In genomic region chr16:4651081-4651480, GRCm38 (mm10) we compare ENCODE assay signal across 15 mouse cellular contexts. TPM values are rescaled to one million over a fixed set of nuclear protein-coding genes. Genes with fewer than 3 reads are reported as not detected.
A peak's percentile ranks its signal among the peaks of the same experiment; 100 is the strongest.
DNase-seq lines count a peak whose midpoint lies in the region; ATAC-seq and TF ChIP-seq lines count a peak whose summit lies in the region.
"Had no signal": no experiment of that assay in that cellular context is flagged by ENCODE, and none has a peak within 500 bp of the region (broad histone marks: within the 10 kb centered on the region; RNA-seq: fewer than 3 reads in every experiment).

No protein-coding gene starts in this region.

- DNase-seq in heart, postnatal 36 days = no peak
- no peak for DNase-seq in lung, postnatal 36 days
- DNase-seq in limb, embryonic 14.5 days (ENCODE audit: low spot score) = no peak
- DNase-seq in frontal cortex, postnatal 10 days (ENCODE audit: low spot score in 2 of 2) = no peak
- DNase-seq: adrenal gland, adult 8-10 months; gastrocnemius, postnatal 10 days; midbrain, embryonic 14.5 days; thymus, postnatal 25 days had no signal

- intact Hi-C loops in heart, postnatal 36 days (cut with DNase I) = no loop called here

- H3K4me2 ChIP-seq in heart, embryonic 12.5 days = no peak overlapping the region
- no peak overlapping the region for H3K4me2 ChIP-seq in lung, embryonic 16.5 days (ENCODE audit: low read depth, low read length)
- no peak overlapping the region for H3K4me2 ChIP-seq in embryonic facial prominence, embryonic 12.5 days (replicated peaks)
- H3K4me2 ChIP-seq in limb, embryonic 14.5 days (replicated peaks; ENCODE audit: low read depth, low read length, severe bottlenecking) = 0 out of 2 replicates have a peak overlapping the region, but pooled peaks have one; percentile 31
- H3K4me2 ChIP-seq: forebrain, embryonic 13.5 days; liver, embryonic 15.5 days; neural tube, embryonic 15.5 days had no signal

- no peaks in the 10 kb centered on the region for H3K9me3 ChIP-seq in heart, embryonic 12.5 days (replicated peaks)
- H3K9me3 ChIP-seq in lung, embryonic 16.5 days (ENCODE audit: control insufficient read depth, low read length) = no peaks in the 10 kb centered on the region
- H3K9me3 ChIP-seq in embryonic facial prominence, embryonic 12.5 days = no peaks in the 10 kb centered on the region
- no peaks in the 10 kb centered on the region for H3K9me3 ChIP-seq in limb, embryonic 14.5 days (ENCODE audit: control insufficient read depth, low read length)
- H3K9me3 ChIP-seq: forebrain, embryonic 13.5 days; liver, embryonic 15.5 days; neural tube, embryonic 15.5 days had no signal

- H3K4me1 ChIP-seq in heart, embryonic 12.5 days (replicated peaks) = peaks cover 82% of the 10 kb centered on the region
- H3K4me1 ChIP-seq in lung, embryonic 16.5 days (replicated peaks; ENCODE audit: control insufficient read depth, insufficient read depth, low read length) = peaks cover 30% of the 10 kb centered on the region
- peaks cover 78% of the 10 kb centered on the region for H3K4me1 ChIP-seq in embryonic facial prominence, embryonic 12.5 days
- H3K4me1 ChIP-seq in limb, embryonic 14.5 days (ENCODE audit: control insufficient read depth, insufficient read depth, low read length) = peaks cover 84% of the 10 kb centered on the region

- no peak overlapping the region for H3K4me3 ChIP-seq in heart, embryonic 12.5 days
- no peak overlapping the region for H3K4me3 ChIP-seq in lung, embryonic 16.5 days (ENCODE audit: low read length)
- H3K4me3 ChIP-seq in embryonic facial prominence, embryonic 12.5 days = no peak overlapping the region
- H3K4me3 ChIP-seq in limb, embryonic 14.5 days (replicated peaks; ENCODE audit: low read length) = no peak overlapping the region
- H3K4me3 ChIP-seq: forebrain, embryonic 13.5 days; liver, embryonic 15.5 days; neural tube, embryonic 15.5 days had no signal

- no peak overlapping the region for H3K9ac ChIP-seq in heart, embryonic 12.5 days
- H3K9ac ChIP-seq in lung, embryonic 16.5 days (ENCODE audit: low read length) = no peak overlapping the region; the same call in 1 of the 2 replicates
- H3K9ac ChIP-seq in embryonic facial prominence, embryonic 12.5 days = 0 out of 2 replicates have a peak overlapping the region, but pooled peaks have one; percentile 2
- H3K9ac ChIP-seq in limb, embryonic 14.5 days (ENCODE audit: low read depth, low read length, severe bottlenecking) = peak overlapping the region; percentile 38; the same call in 1 of the 2 replicates
- H3K9ac ChIP-seq: forebrain, embryonic 13.5 days; liver, embryonic 15.5 days; neural tube, embryonic 15.5 days had no signal

- 73% methylated on average over 1 of the region's 1 CpGs for WGBS in heart, embryonic 12.5 days
- WGBS in lung, embryonic 16.5 days = 79% methylated on average over 1 of the region's 1 CpGs
- WGBS in embryonic facial prominence, embryonic 12.5 days = 57% methylated on average over 1 of the region's 1 CpGs
- WGBS in limb, embryonic 14.5 days = 59% methylated on average over 1 of the region's 1 CpGs

- H3K27me3 ChIP-seq in heart, embryonic 12.5 days (replicated peaks) = no peaks in the 10 kb centered on the region
- H3K27me3 ChIP-seq in lung, embryonic 16.5 days (ENCODE audit: control insufficient read depth, insufficient read depth, low read depth, low read length) = no peaks in the 10 kb centered on the region
- H3K27me3 ChIP-seq in embryonic facial prominence, embryonic 12.5 days = no peaks in the 10 kb centered on the region
- no peaks in the 10 kb centered on the region for H3K27me3 ChIP-seq in limb, embryonic 14.5 days (ENCODE audit: control insufficient read depth, insufficient read depth, low read length)
- H3K27me3 ChIP-seq: forebrain, embryonic 13.5 days; liver, embryonic 15.5 days; neural tube, embryonic 15.5 days had no signal

- H3K36me3 ChIP-seq in heart, embryonic 12.5 days = peaks cover 75% of the 10 kb centered on the region
- H3K36me3 ChIP-seq in lung, embryonic 16.5 days (ENCODE audit: control insufficient read depth, insufficient read depth, low read length) = peaks cover 33% of the 10 kb centered on the region
- peaks cover 26% of the 10 kb centered on the region for H3K36me3 ChIP-seq in embryonic facial prominence, embryonic 12.5 days
- peaks cover 70% of the 10 kb centered on the region for H3K36me3 ChIP-seq in limb, embryonic 14.5 days (ENCODE audit: control insufficient read depth, insufficient read depth, low read length)

- ATAC-seq in heart, embryonic 12.5 days (ENCODE audit: insufficient number of reproducible peaks, low FRiP score) = no peak
- no peak for ATAC-seq in lung, embryonic 16.5 days (ENCODE audit: low read depth)
- no peak for ATAC-seq in embryonic facial prominence, embryonic 12.5 days (ENCODE audit: insufficient number of reproducible peaks, insufficient read depth, low FRiP score, low TSS enrichment)
- ATAC-seq in limb, embryonic 14.5 days (ENCODE audit: low FRiP score, low read depth) = no peak
- ATAC-seq: CD4-positive, CD25-positive, alpha-beta regulatory T cell, adult 4 months; forebrain, embryonic 13.5 days had no signal

- TF ChIP-seq POLR2A in limb, embryonic 14.5 days (IDR thresholded peaks at IDR 0.05; ENCODE audit: borderline replicate concordance, extremely low read depth, insufficient read depth, insufficient read length) = no peak

- H3K27ac ChIP-seq in heart, embryonic 12.5 days (ENCODE audit: poor library complexity, severe bottlenecking) = peak overlapping the region; percentile 44; the same call in 1 of the 2 replicates
- peak overlapping the region; percentile 32; the same call in 1 of the 2 replicates for H3K27ac ChIP-seq in lung, embryonic 16.5 days (ENCODE audit: low read length)
- peak overlapping the region; percentile 96 for H3K27ac ChIP-seq in embryonic facial prominence, embryonic 12.5 days
- peak overlapping the region; percentile 94 for H3K27ac ChIP-seq in limb, embryonic 14.5 days (replicated peaks; ENCODE audit: low read depth, low read length)
- H3K27ac ChIP-seq: forebrain, embryonic 13.5 days; liver, embryonic 15.5 days; neural tube, embryonic 15.5 days had no signal

RNA-seq across cellular contexts. Expression of gene Dnaja3, which starts 11.3 kb away (rescaled TPM):
- 77.6 and 77.7 TPM in 2 replicates for polyA plus RNA-seq in heart, embryonic 12.5 days (2016; fragmentation: Nextera tagmentation; extraction: Ambion mirVana)
- total RNA-seq in heart, postnatal 36 days (2021) = 100 to 1,000 TPM; 143 to 164 TPM
- polyA plus RNA-seq in lung, embryonic 16.5 days (2015; fragmentation: Nextera tagmentation; extraction: Ambion mirVana) = 61.3 and 61.9 TPM in 2 replicates
- 57.1 and 59.8 TPM in 2 replicates for polyA plus RNA-seq in embryonic facial prominence, embryonic 12.5 days (2016; fragmentation: Nextera tagmentation; extraction: Ambion mirVana)
- polyA plus RNA-seq in limb, embryonic 14.5 days (2012; rRNA removed) = 27.0 and 30.2 TPM in 2 replicates
- 52.4 and 54.7 TPM in 2 replicates for polyA plus RNA-seq in limb, embryonic 14.5 days (2014; fragmentation: Nextera tagmentation; extraction: Ambion mirVana)

RNA-seq across cellular contexts. Expression of gene Vasn, which starts 11.3 kb away (rescaled TPM):
- polyA plus RNA-seq in heart, embryonic 12.5 days (2016; fragmentation: Nextera tagmentation; extraction: Ambion mirVana) = 14.8 and 16.4 TPM in 2 replicates
- total RNA-seq in heart, postnatal 36 days (2021) = 10 to 100 TPM in 1 of 2 experiments, 1 to 10 TPM in 1; 9.2 to 11.0 TPM
- polyA plus RNA-seq in lung, embryonic 16.5 days (2015; fragmentation: Nextera tagmentation; extraction: Ambion mirVana) = 28.5 and 30.4 TPM in 2 replicates
- polyA plus RNA-seq in embryonic facial prominence, embryonic 12.5 days (2016; fragmentation: Nextera tagmentation; extraction: Ambion mirVana) = 23.4 and 24.1 TPM in 2 replicates
- 75.7 and 117 TPM in 2 replicates for polyA plus RNA-seq in limb, embryonic 14.5 days (2012; rRNA removed)
- polyA plus RNA-seq in limb, embryonic 14.5 days (2014; fragmentation: Nextera tagmentation; extraction: Ambion mirVana) = 35.7 and 36.8 TPM in 2 replicates

RNA-seq across cellular contexts. Expression of gene Pam16, which starts 26.3 kb away (rescaled TPM):
- 127 and 128 TPM in 2 replicates for polyA plus RNA-seq in heart, embryonic 12.5 days (2016; fragmentation: Nextera tagmentation; extraction: Ambion mirVana)
- total RNA-seq in heart, postnatal 36 days (2021) = 100 to 1,000 TPM; 134 to 150 TPM
- polyA plus RNA-seq in lung, embryonic 16.5 days (2015; fragmentation: Nextera tagmentation; extraction: Ambion mirVana) = 89.9 and 96.2 TPM in 2 replicates
- polyA plus RNA-seq in embryonic facial prominence, embryonic 12.5 days (2016; fragmentation: Nextera tagmentation; extraction: Ambion mirVana) = 96.4 and 104 TPM in 2 replicates
- polyA plus RNA-seq in limb, embryonic 14.5 days (2012; rRNA removed) = 72.7 and 80.1 TPM in 2 replicates
- 92.5 and 94.1 TPM in 2 replicates for polyA plus RNA-seq in limb, embryonic 14.5 days (2014; fragmentation: Nextera tagmentation; extraction: Ambion mirVana)

RNA-seq across cellular contexts. Expression of gene Coro7, which starts 28.5 kb away (rescaled TPM):
- polyA plus RNA-seq in heart, embryonic 12.5 days (2016; fragmentation: Nextera tagmentation; extraction: Ambion mirVana) = 14.8 and 15.3 TPM in 2 replicates
- total RNA-seq in heart, postnatal 36 days (2021) = 10 to 100 TPM; 13.0 to 13.7 TPM
- 15.9 and 18.3 TPM in 2 replicates for polyA plus RNA-seq in lung, embryonic 16.5 days (2015; fragmentation: Nextera tagmentation; extraction: Ambion mirVana)
- polyA plus RNA-seq in embryonic facial prominence, embryonic 12.5 days (2016; fragmentation: Nextera tagmentation; extraction: Ambion mirVana) = 18.2 and 23.1 TPM in 2 replicates
- polyA plus RNA-seq in limb, embryonic 14.5 days (2012; rRNA removed) = 40.8 and 51.1 TPM in 2 replicates
- 15.0 and 16.0 TPM in 2 replicates for polyA plus RNA-seq in limb, embryonic 14.5 days (2014; fragmentation: Nextera tagmentation; extraction: Ambion mirVana)

RNA-seq across cellular contexts. Expression of gene Glis2, which starts 56.6 kb away (rescaled TPM):
- 24.9 and 25.5 TPM in 2 replicates for polyA plus RNA-seq in heart, embryonic 12.5 days (2016; fragmentation: Nextera tagmentation; extraction: Ambion mirVana)
- total RNA-seq in heart, postnatal 36 days (2021) = 10 to 100 TPM; 16.0 to 16.7 TPM
- polyA plus RNA-seq in lung, embryonic 16.5 days (2015; fragmentation: Nextera tagmentation; extraction: Ambion mirVana) = 21.3 and 23.7 TPM in 2 replicates
- 33.0 and 33.4 TPM in 2 replicates for polyA plus RNA-seq in embryonic facial prominence, embryonic 12.5 days (2016; fragmentation: Nextera tagmentation; extraction: Ambion mirVana)
- polyA plus RNA-seq in limb, embryonic 14.5 days (2012; rRNA removed) = 83.8 and 110 TPM in 2 replicates
- 45.9 and 53.3 TPM in 2 replicates for polyA plus RNA-seq in limb, embryonic 14.5 days (2014; fragmentation: Nextera tagmentation; extraction: Ambion mirVana)

Comparison
In these comparisons a context has a peak if more than half of its experiments do, and no peak if none do; other contexts are left out.
1. H3K27ac ChIP-seq: peak in every context shown above with its lines; median percentile 96 in embryonic facial prominence, embryonic 12.5 days; 94 in limb, embryonic 14.5 days; 44 in heart, embryonic 12.5 days; 32 in lung, embryonic 16.5 days.
2. H3K9ac ChIP-seq: peak in embryonic facial prominence, embryonic 12.5 days (single experiment) and limb, embryonic 14.5 days (single experiment); none in heart, embryonic 12.5 days (single experiment) and lung, embryonic 16.5 days (single experiment).